Mouse (Mus musculus) forebrain, embryonic 13.5 days (tissue): ENCODE results near the gene Cltb. TPM values are rescaled to one million over a fixed set of nuclear protein-coding genes. Genes with fewer than 3 reads are reported as not detected.

Experiments used
- ATAC-seq: fragments of 200-750 bp; cut with Nextera tagmentation; 2 replicates; pipeline ENCODE4 v1.8.0; 2017
- H3K27ac ChIP-seq: fragments of 300-500 bp; sonication (generic); 2 replicates; pipeline ENCODE4 v1.5.1; 2015; ENCODE audit warnings: inconsistent platforms, mild to moderate bottlenecking, moderate library complexity
- H3K27me3 ChIP-seq: fragments of 300-500 bp; sonication (generic); 2 replicates; pipeline ENCODE4 v1.6.1; 2015; ENCODE audit warnings: mild to moderate bottlenecking, inconsistent platforms
- H3K36me3 ChIP-seq: fragments of 300-500 bp; sonication (generic); 2 replicates; pipeline ENCODE4 v1.6.1; 2015; ENCODE audit warnings: mild to moderate bottlenecking, inconsistent platforms; ENCODE audit not compliant: poor library complexity, severe bottlenecking
- H3K4me1 ChIP-seq: fragments of 300-500 bp; sonication (generic); 2 replicates; pipeline ENCODE4 v1.6.1; 2015; ENCODE audit warnings: inconsistent platforms
- H3K4me2 ChIP-seq: fragments of 300-500 bp; sonication (generic); 2 replicates; pipeline ENCODE4 v1.6.1; 2015; ENCODE audit warnings: inconsistent platforms, mild to moderate bottlenecking, moderate library complexity
- H3K4me3 ChIP-seq: fragments of 300-500 bp; sonication (generic); 2 replicates; pipeline ENCODE4 v1.5.1; 2015; ENCODE audit warnings: mild to moderate bottlenecking, inconsistent platforms
- H3K9ac ChIP-seq: fragments of 300-500 bp; sonication (generic); 2 replicates; pipeline ENCODE4 v1.6.1; 2015; ENCODE audit warnings: mild to moderate bottlenecking, inconsistent platforms
- H3K9me3 ChIP-seq: fragments of 300-500 bp; sonication (generic); replicated peaks from 2 replicates; pipeline ENCODE4 v1.6.1; 2016; ENCODE audit warnings: inconsistent platforms
- WGBS: fragments of 180-500 bp; shearing (Covaris S2); methylation state at CpG from one replicate; pipeline ENCODE4 v1.1.7; 2015; 5-methylcytosine and 5-hydroxymethylcytosine counted together
- polyA plus RNA-seq: library from polyadenylated mRNA; unstranded; fragments of >200 nt; fragmentation: Nextera tagmentation; extraction: Ambion mirVana; gene quantifications from 2 replicates; pipeline ENCODE4 v1.2.1, GENCODE M21; 2015

Gene Cltb
- polyA plus RNA-seq, 1 experiment from 2014 or later: 57.2 TPM

GRCm38 (mm10) chr13:54591776-54592356 lies 19.3 kb downstream of the Cltb start:
- peaks cover 27% of the 10 kb centered on the region; the same call in 1 of the 2 replicates for H3K36me3 ChIP-seq
- H3K9me3 ChIP-seq: no peaks in the 10 kb centered on the region
- H3K4me2 ChIP-seq: peak overlapping the region; percentile 83; the same call in 1 of the 2 replicates
- H3K27ac ChIP-seq: no peak overlapping the region
- ATAC-seq: no peak
- H3K4me1 ChIP-seq: peaks cover 30% of the 10 kb centered on the region
- no peaks in the 10 kb centered on the region for H3K27me3 ChIP-seq
- 90% methylated on average over 8 of the region's 8 CpGs for WGBS
- no peak overlapping the region for H3K4me3 ChIP-seq
- no peak overlapping the region for H3K9ac ChIP-seq

GRCm38 (mm10) chr13:54589996-54590951 lies 20.9 kb downstream of the Cltb start, which contains the start of the genes Nop16 and Higd2a:
Nop16 (minus strand) TSS chr13:54590090.
Higd2a (plus strand) TSS chr13:54590207.
- H3K4me3 ChIP-seq: peak within 1 kb of the TSS; percentile 79
- peak within 1 kb of the TSS; percentile 89 for H3K9ac ChIP-seq
- no peaks in the 10 kb centered on the region for H3K27me3 ChIP-seq
- peaks cover 35% of the 10 kb centered on the region for H3K36me3 ChIP-seq
- WGBS: under 1% methylated on average over 51 of the region's 51 CpGs
- H3K9me3 ChIP-seq: no peaks in the 10 kb centered on the region
- peaks cover 30% of the 10 kb centered on the region for H3K4me1 ChIP-seq
- peak; percentile 97 for ATAC-seq
- H3K27ac ChIP-seq: peak within 1 kb of the TSS; percentile 80
- peak within 1 kb of the TSS; percentile 83 for H3K4me2 ChIP-seq

- no peak for ATAC-seq
- Histone ChIP-seq H3K36me3 (peaks cover 40% of the 10 kb centered on the region), H3K27me3 (no peaks in the 10 kb centered on the region), H3K9me3 (no peaks in the 10 kb centered on the region), H3K4me3 (peak overlapping the region; percentile 79), H3K4me1 (peaks cover 30% of the 10 kb centered on the region), H3K27ac (no peak overlapping the region; the same call in 1 of the 2 replicates), H3K9ac (peak overlapping the region; percentile 73), H3K4me2 (peak overlapping the region; percentile 83)
- WGBS: 2% methylated on average over 24 of the region's 24 CpGs
These were observed 21.6 kb downstream of the Cltb start for GRCm38 (mm10) chr13:54589414-54589995.

GRCm38 (mm10) chr13:54585831-54586230 lies 25.3 kb downstream of the Cltb start:
- no peak for ATAC-seq
- 94% methylated on average over 11 of the region's 11 CpGs for WGBS
- peaks cover 25% of the 10 kb centered on the region for H3K4me1 ChIP-seq
- no peak overlapping the region for H3K9ac ChIP-seq
- H3K27ac ChIP-seq: no peak overlapping the region
- H3K27me3 ChIP-seq: no peaks in the 10 kb centered on the region
- H3K36me3 ChIP-seq: peaks cover 73% of the 10 kb centered on the region
- no peak overlapping the region for H3K4me3 ChIP-seq
- H3K9me3 ChIP-seq: no peaks in the 10 kb centered on the region
- H3K4me2 ChIP-seq: no peak overlapping the region

- peaks cover 96% of the 10 kb centered on the region for H3K36me3 ChIP-seq
- H3K9me3 ChIP-seq: no peaks in the 10 kb centered on the region
- H3K4me3 ChIP-seq: no peak overlapping the region
- no peak for ATAC-seq
- no peak overlapping the region for H3K9ac ChIP-seq
- 92% methylated on average over 5 of the region's 5 CpGs for WGBS
- no peak overlapping the region for H3K4me2 ChIP-seq
- peaks cover 14% of the 10 kb centered on the region for H3K4me1 ChIP-seq
- H3K27me3 ChIP-seq: no peaks in the 10 kb centered on the region
- H3K27ac ChIP-seq: no peak overlapping the region
These were observed 28.3 kb downstream of the Cltb start for GRCm38 (mm10) chr13:54582860-54583259.

- no peak overlapping the region for H3K4me3 ChIP-seq
- peak overlapping the region; percentile 25; the same call in 1 of the 2 replicates for H3K27ac ChIP-seq
- H3K36me3 ChIP-seq: peaks cover 93% of the 10 kb centered on the region
- ATAC-seq: no peak
- H3K4me2 ChIP-seq: no peak overlapping the region
- no peaks in the 10 kb centered on the region for H3K27me3 ChIP-seq
- WGBS: 49% methylated on average over 10 of the region's 10 CpGs
- no peaks in the 10 kb centered on the region for H3K9me3 ChIP-seq
- peaks cover 14% of the 10 kb centered on the region for H3K4me1 ChIP-seq
- H3K9ac ChIP-seq: no peak overlapping the region
These were observed 29.0 kb downstream of the Cltb start for GRCm38 (mm10) chr13:54582126-54582525.

- no peaks in the 10 kb centered on the region for H3K9me3 ChIP-seq
- no peak for ATAC-seq
- H3K36me3 ChIP-seq: peaks cover 94% of the 10 kb centered on the region
- no peak overlapping the region for H3K4me2 ChIP-seq
- no peak overlapping the region for H3K4me3 ChIP-seq
- peaks cover 19% of the 10 kb centered on the region for H3K4me1 ChIP-seq
- H3K27me3 ChIP-seq: no peaks in the 10 kb centered on the region
- WGBS: 91% methylated on average over 2 of the region's 2 CpGs
- no peak overlapping the region for H3K27ac ChIP-seq
- H3K9ac ChIP-seq: no peak overlapping the region
These were observed 29.8 kb downstream of the Cltb start for GRCm38 (mm10) chr13:54581385-54581784.

GRCm38 (mm10) chr13:54577652-54578507 lies 33.3 kb downstream of the Cltb start:
- peaks cover 61% of the 10 kb centered on the region for H3K36me3 ChIP-seq
- no peak overlapping the region for H3K27ac ChIP-seq
- H3K4me3 ChIP-seq: no peak overlapping the region
- no peaks in the 10 kb centered on the region for H3K9me3 ChIP-seq
- H3K9ac ChIP-seq: no peak overlapping the region
- no peak overlapping the region for H3K4me2 ChIP-seq
- ATAC-seq: no peak
- H3K4me1 ChIP-seq: peaks cover 29% of the 10 kb centered on the region
- 83% methylated on average over 21 of the region's 21 CpGs for WGBS
- H3K27me3 ChIP-seq: peaks cover 5% of the 10 kb centered on the region; the same call in 1 of the 2 replicates

GRCm38 (mm10) chr13:54575489-54575888 lies 35.7 kb downstream of the Cltb start:
- peak overlapping the region; percentile 94 for H3K9ac ChIP-seq
- H3K27me3 ChIP-seq: peaks cover 8% of the 10 kb centered on the region; the same call in 1 of the 2 replicates
- peak overlapping the region; percentile 76 for H3K4me2 ChIP-seq
- peak overlapping the region; percentile 99 for H3K4me3 ChIP-seq
- H3K36me3 ChIP-seq: peaks cover 38% of the 10 kb centered on the region
- H3K9me3 ChIP-seq: no peaks in the 10 kb centered on the region
- peak; percentile 9; the same call in 1 of the 2 replicates for ATAC-seq
- no peak overlapping the region; the same call in 1 of the 2 replicates for H3K27ac ChIP-seq
- 4% methylated on average over 19 of the region's 19 CpGs for WGBS
- peaks cover 31% of the 10 kb centered on the region for H3K4me1 ChIP-seq

GRCm38 (mm10) chr13:54574854-54575481 lies 36.2 kb downstream of the Cltb start, which contains the start of gene Arl10:
Arl10 (plus strand) TSS chr13:54575015.
- WGBS: under 1% methylated on average over 55 of the region's 55 CpGs
- H3K27ac ChIP-seq: peak within 1 kb of the TSS; percentile 68
- ATAC-seq: peak; percentile 95

More at GRCm38 (mm10) chr13:54574854-54575481, 36.2 kb downstream of the Cltb start, which contains the start of gene Arl10:
- H3K4me2 ChIP-seq: peak within 1 kb of the TSS; percentile 76
- peak within 1 kb of the TSS; percentile 99 for H3K4me3 ChIP-seq
- peaks cover 8% of the 10 kb centered on the region; the same call in 1 of the 2 replicates for H3K27me3 ChIP-seq
- no peaks in the 10 kb centered on the region for H3K9me3 ChIP-seq
- H3K9ac ChIP-seq: peak within 1 kb of the TSS; percentile 94
- H3K36me3 ChIP-seq: peaks cover 33% of the 10 kb centered on the region
- peaks cover 31% of the 10 kb centered on the region for H3K4me1 ChIP-seq
